Mouse (Mus musculus) left cerebral cortex, postnatal 25 days (tissue): ENCODE measurements around the gene Emid1. TPM values are rescaled to one million over a fixed set of nuclear protein-coding genes. Genes with fewer than 3 reads are reported as not detected.
A peak's percentile ranks its signal among the peaks of the same experiment; 100 is the strongest.

ENCODE experiments used
- DNase-seq, 2 experiments: peaks; one replicate each; pipeline ENCODE4 v3.0.0; 2022; ENCODE audit warnings: low spot score in 2 of 2, mixed read lengths in 1 of 2
- intact Hi-C: fragments of 180-260 bp; cut with DNase I; formaldehyde crosslinking; loops from one replicate; pipeline ENCODE4 v1.15.1; 2025
- total RNA-seq, 2 experiments: library from RNA; stranded (reverse); gene quantifications; 2 replicates each; pipeline ENCODE4 v1.2.3; 2021

Emid1 gene
- total RNA-seq, 2 experiments from 2014 or later: 9.7 to 11.8 TPM

- intact Hi-C loops: loop anchor here (2.0 to 5.0 kb wide), 2 partner anchors 79 to 92 kb away; no protein-coding TSS in a partner anchor
- DNase-seq: peak; percentile 79 to 93
Observed at GRCm38 (mm10) chr11:5165471-5165916, 13.4 kb upstream of the Emid1 start.

GRCm38 (mm10) chr11:5164310-5164709, 12.3 kb upstream of the Emid1 start:
- DNase-seq: no peak

GRCm38 (mm10) chr11:5163421-5163820, 11.4 kb upstream of the Emid1 start:
- intact Hi-C loops: no loop called here
- no peak for DNase-seq

More at GRCm38 (mm10) chr11:5164310-5164709, 12.3 kb upstream of the Emid1 start:
- intact Hi-C loops: loop anchor here (2.0 kb wide), 1 partner anchor 80 kb away; no protein-coding TSS in a partner anchor

- intact Hi-C loops: no loop called here
- DNase-seq: peak in 1 of 2 experiments; percentile 40
Observed at GRCm38 (mm10) chr11:5160722-5161485, 8.8 kb upstream of the Emid1 start.

- intact Hi-C loops: no loop called here
- DNase-seq: no peak
Observed at GRCm38 (mm10) chr11:5158056-5158455, 6.0 kb upstream of the Emid1 start.

GRCm38 (mm10) chr11:5154961-5155805, 3.1 kb upstream of the Emid1 start:
- intact Hi-C loops: loop anchor here (5.0 kb wide), 1 partner anchor 38 kb away; no protein-coding TSS in a partner anchor
- no peak for DNase-seq

GRCm38 (mm10) chr11:5151247-5151630, 818 bp downstream of the Emid1 start:
- intact Hi-C loops: loop anchor here (5.0 kb wide), 1 partner anchor 34 kb away; no protein-coding TSS in a partner anchor
- no peak for DNase-seq

GRCm38 (mm10) chr11:5150416-5151246, 1.4 kb downstream of the Emid1 start:
- intact Hi-C loops: loop anchor here (5.0 kb wide), 1 partner anchor 33 kb away; no protein-coding TSS in a partner anchor
- DNase-seq: no peak

- no peak for DNase-seq
- intact Hi-C loops: loop anchor here (5.0 kb wide), 1 partner anchor 33 kb away; no protein-coding TSS in a partner anchor
Observed at GRCm38 (mm10) chr11:5149955-5150354, 2.1 kb downstream of the Emid1 start.

GRCm38 (mm10) chr11:5149249-5149648, 2.8 kb downstream of the Emid1 start:
- intact Hi-C loops: no loop called here
- no peak for DNase-seq

- DNase-seq: no peak
- intact Hi-C loops: no loop called here
Observed at GRCm38 (mm10) chr11:5145600-5145999, 6.5 kb downstream of the Emid1 start.

GRCm38 (mm10) chr11:5141965-5142364, 10.1 kb downstream of the Emid1 start:
- intact Hi-C loops: no loop called here
- DNase-seq: no peak

- no peak for DNase-seq
- intact Hi-C loops: no loop called here
Observed at GRCm38 (mm10) chr11:5141252-5141651, 10.8 kb downstream of the Emid1 start.

GRCm38 (mm10) chr11:5140619-5141018, 11.4 kb downstream of the Emid1 start:
- intact Hi-C loops: no loop called here

GRCm38 (mm10) chr11:5139372-5139771, 12.7 kb downstream of the Emid1 start:
- intact Hi-C loops: no loop called here
- DNase-seq: no peak

More at GRCm38 (mm10) chr11:5140619-5141018, 11.4 kb downstream of the Emid1 start:
- DNase-seq: peak in 1 of 2 experiments; percentile 49

- no peak for DNase-seq
- intact Hi-C loops: no loop called here
Observed at GRCm38 (mm10) chr11:5138642-5139041, 13.4 kb downstream of the Emid1 start.

- intact Hi-C loops: no loop called here
- DNase-seq: no peak
Observed at GRCm38 (mm10) chr11:5135914-5136313, 16.1 kb downstream of the Emid1 start.

GRCm38 (mm10) chr11:5132751-5133150, 19.3 kb downstream of the Emid1 start:
- intact Hi-C loops: no loop called here
- DNase-seq: no peak

- intact Hi-C loops: no loop called here
- DNase-seq: no peak
Observed at GRCm38 (mm10) chr11:5130111-5130665, 21.9 kb downstream of the Emid1 start.
